Mouse (Mus musculus): ENCODE data around the gene Lrrc43.
"Not testable (repeated sequence)": the region's sequence is repeated elsewhere in the genome, so short reads cannot be mapped to it uniquely, and the experiment has no call there.

Gene Lrrc43

GRCm38 (mm10) chr5:123489112-123489785, at the start of gene Lrrc43, which contains the start of gene Il31:
Lrrc43 (plus strand) TSS chr5:123489305.
Il31 (minus strand) TSS chr5:123489489.
- peak; percentile 77 for DNase-seq

DNA sequence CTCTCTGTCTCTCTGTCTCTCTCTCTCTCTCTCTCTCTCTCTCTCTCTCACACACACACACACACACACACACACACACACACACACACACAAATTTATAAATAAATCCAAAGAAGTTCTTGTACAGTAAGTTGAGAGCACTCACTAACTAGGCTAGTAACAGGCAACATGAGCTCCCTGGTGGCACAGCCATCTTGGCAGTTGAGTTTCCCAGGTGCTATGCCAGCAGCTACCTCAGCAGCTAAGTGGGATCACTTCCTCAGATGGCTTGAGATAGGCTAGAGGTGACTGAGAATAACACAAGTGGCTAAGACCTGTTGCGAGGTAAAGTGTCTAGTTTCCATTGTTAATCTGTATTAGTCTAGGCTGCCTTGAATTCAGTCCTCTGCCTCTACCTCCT, 49.8 kb upstream of the Lrrc43 start:
- DNase-seq = no peak

- DNase-seq = peak; percentile 31
Observed at GRCm38 (mm10) chr5:123439941-123440340, 49.2 kb upstream of the Lrrc43 start.

- no peak for DNase-seq
Observed at GRCm38 (mm10) chr5:123440664-123441063, 48.4 kb upstream of the Lrrc43 start.

DNA sequence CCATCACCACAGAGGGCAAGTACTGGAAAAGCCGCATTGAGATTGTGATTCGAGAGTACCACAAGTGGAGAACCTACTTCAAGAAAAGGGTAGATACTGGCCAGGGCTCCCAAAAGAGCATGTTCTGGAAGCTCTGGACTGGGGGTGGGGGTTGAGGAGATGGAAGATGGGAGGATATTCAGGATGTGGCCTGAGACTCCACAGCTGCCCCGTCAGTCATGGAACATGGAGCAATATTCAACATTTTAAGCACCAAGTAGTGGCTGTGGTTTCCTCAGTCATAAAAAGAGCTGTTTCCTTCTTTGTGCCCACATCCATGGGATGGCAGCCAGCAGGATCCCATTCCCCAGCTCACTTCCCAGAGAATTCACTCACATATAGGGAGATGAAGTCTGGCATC, 46.8 kb upstream of the Lrrc43 start:
- no peak for DNase-seq

GRCm38 (mm10) chr5:123444069-123444468, 45.0 kb upstream of the Lrrc43 start:
- DNase-seq = peak; percentile 72

GRCm38 (mm10) chr5:123444849-123445334, 44.2 kb upstream of the Lrrc43 start:
- no peak for DNase-seq

DNA sequence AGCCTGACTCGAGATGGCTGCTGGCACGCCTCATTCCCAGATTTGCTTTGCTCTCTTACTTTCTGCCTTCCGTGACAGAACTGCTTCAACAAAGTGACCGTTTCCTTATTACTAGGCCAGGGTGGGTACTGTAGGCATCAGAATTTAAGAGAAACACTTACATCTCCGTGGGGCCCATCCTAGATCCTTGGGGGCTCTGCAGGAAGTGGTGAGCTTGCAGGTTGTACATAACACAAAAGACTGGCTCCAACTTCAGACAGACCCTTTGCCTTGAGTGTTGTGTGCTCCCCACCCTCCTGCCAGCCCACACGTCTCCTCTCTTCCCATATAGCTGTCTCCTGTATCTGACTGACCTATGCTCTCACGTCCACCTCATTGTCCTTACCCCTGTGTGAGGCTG, 37.2 kb upstream of the Lrrc43 start:
- DNase-seq = no peak

- DNase-seq = no peak
Observed at GRCm38 (mm10) chr5:123461420-123461819, 27.7 kb upstream of the Lrrc43 start.

GRCm38 (mm10) chr5:123464638-123465037, 24.5 kb upstream of the Lrrc43 start:
- DNase-seq = no peak

DNA sequence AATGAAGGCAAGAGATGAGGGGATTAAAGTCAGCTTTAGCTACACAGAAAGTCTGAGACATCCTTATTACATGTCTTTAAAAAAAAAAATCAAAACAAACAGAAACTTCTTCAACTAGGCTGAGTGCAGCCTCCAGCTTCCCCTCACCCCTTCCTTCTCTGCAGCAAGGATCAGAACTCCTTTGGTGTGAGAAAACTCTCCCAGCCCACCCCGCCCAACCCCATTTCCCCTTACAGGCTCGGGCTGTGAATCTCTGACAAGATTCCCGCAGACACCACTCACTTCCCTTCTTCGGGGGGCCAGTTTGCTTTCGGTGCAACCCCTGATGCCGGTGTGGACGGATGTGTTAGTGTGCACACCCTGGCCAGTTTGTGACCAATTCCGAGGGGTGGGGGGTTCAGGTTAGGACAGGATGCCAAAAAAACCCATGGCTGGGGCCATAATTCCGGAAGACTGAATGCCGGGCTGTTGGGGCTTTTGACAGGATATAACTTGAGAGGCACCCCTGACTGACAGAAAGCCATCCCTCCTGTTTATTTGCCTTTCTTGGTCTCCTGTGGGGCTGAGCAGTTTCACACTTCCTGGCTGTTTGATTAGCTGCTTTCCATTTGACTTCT, 18.2 kb upstream of the Lrrc43 start:
- DNase-seq = peak; percentile 25

DNA sequence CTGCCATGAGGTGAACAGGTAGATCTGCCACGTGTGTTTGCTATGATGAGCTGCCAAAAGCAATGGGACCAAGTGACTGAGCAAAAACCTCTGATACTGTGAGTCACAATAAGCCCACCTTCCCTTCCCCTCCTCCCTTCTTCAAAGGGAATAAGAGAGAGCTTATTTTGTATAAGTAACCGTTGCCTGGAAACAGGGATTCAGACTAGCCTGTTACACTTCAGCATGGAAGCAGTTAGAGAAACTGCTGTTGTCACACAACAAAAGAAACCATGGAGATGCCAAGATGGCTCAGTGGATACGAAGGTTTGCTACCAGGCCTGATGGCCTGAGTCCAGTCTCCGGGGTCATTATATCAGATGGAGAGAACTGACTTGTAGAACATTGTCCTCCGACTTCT, 15.3 kb upstream of the Lrrc43 start:
- no peak for DNase-seq

- DNase-seq = no peak
Observed at GRCm38 (mm10) chr5:123487659-123488395, 1.3 kb upstream of the Lrrc43 start.

- peak; percentile 31 for DNase-seq
Observed at GRCm38 (mm10) chr5:123489935-123490334, 830 bp downstream of the Lrrc43 start.

DNA sequence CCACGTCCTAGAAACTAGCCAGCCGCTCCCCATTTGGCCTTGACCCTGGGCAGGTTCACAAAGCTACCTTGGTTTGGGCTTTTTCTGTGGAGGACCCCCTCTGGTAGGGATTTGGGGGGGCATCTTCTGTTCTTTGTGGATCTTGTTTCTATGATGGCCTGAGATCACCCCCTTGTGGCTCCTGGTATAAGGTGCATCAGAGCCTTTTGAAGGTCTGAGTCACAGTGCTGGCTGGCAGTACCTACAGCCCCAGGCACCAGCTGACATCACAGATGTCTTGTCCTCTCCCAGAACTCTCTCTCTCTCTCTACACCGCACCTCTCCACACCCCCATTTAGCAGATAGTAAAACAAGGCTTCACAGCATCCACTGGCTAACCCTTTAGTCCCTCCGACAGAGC, 10.6 kb downstream of the Lrrc43 start:
- peak; percentile 20 for DNase-seq

DNA sequence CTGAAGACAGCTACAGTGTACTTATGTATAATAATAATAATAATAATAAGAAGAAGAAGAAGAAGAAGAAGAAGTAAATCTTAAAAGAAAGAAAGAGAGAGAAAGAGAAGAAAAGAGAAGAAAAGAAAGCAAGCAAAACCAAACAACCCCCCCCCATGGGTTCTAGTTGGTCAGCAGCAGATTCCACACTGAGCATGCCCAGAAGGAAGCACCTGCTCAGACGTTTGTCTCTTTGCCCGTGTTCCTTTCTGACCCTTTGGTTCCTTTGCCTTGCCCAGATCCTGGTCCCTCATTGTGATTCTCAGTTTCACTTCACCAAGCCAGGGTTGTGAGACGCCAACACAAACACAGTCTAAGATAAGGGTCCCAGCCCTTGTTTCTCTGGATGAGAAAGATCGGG, 12.9 kb downstream of the Lrrc43 start:
- DNase-seq = no peak

GRCm38 (mm10) chr5:123507936-123508723, 19.0 kb downstream of the Lrrc43 start:
- peak; percentile 96 for DNase-seq

- DNase-seq = peak; percentile 41
Observed at GRCm38 (mm10) chr5:123508921-123509320, 19.8 kb downstream of the Lrrc43 start.

DNA sequence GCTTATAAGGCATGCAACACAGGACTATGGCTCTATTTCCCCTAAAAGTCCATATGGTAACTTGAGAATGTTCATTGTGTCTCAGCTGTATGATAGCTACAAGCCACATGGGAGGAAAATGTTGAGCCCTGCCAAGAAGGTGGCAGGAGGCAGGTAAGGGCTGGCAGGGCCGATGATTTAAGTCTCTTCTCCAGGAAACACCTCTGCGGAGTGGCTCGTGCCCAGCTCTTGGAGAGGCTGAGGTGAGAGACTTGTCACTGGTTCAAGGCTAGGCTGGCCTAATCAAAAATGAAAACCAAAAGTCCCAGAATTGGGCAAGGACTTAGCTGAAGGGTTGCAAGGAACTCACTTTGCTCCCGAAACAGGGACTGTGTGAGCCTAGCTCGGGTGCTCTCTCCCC, 21.1 kb downstream of the Lrrc43 start, which contains the start of gene B3gnt4:
Gene B3gnt4, plus strand, starts transcription at position 301 of the 400 bp plus-strand sequence.
- no peak for DNase-seq

DNA sequence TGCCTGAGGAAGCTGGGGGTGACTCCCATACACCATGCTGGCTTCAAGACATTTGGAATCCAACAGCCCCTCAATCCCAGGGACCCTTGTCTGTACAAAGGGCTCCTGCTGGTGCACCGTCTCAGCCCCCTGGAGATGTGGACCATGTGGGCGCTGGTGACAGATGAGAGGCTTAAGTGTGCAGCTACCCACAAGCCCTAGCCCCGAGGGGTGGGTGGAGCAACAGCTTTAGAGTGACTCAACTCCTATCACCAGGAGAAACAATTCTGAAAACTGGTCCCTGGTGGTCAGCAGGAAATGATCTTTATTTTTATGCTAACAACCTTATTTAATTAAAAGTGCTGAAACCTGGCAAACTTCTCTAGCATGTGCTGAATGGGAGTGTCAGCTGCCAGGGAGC, 22.3 kb downstream of the Lrrc43 start:
- not testable (repeated sequence) for DNase-seq

- DNase-seq = no peak
Observed at GRCm38 (mm10) chr5:123512102-123512501, 23.0 kb downstream of the Lrrc43 start.

DNA sequence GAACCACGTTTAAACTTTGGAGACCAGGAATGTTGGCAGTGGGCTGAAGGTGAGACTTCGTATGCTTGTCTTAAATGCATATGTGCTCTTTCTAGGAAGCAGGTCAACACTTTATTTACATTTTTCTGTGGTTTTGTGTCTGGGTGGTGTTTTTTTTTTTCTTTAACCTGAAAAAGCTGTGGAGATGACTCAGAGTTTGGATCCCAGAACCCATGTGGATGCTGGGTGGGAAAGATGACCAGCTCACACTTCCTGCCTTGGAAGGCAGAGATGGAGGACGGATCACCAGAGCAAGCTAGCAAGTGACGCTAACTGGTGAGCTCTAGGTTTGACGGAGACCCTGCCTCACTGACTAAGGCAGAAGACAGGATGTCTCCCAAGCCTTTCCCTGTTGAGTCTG, 25.8 kb downstream of the Lrrc43 start:
- DNase-seq = no peak

GRCm38 (mm10) chr5:123520666-123521065, 31.6 kb downstream of the Lrrc43 start:
- no peak for DNase-seq
